Mouse (Mus musculus) neural tube, embryonic 12.5 days (tissue): ENCODE data around the gene Hmgb1. TPM values are rescaled to one million over a fixed set of nuclear protein-coding genes. Genes with fewer than 3 reads are reported as not detected.
"Not testable (repeated sequence)": the region's sequence is repeated elsewhere in the genome, so short reads cannot be mapped to it uniquely, and the experiment has no call there.

Experiments used
- ATAC-seq: fragments of 200-750 bp; cut with Nextera tagmentation; 2 replicates; pipeline ENCODE4 v1.8.0; 2017; ENCODE audit warnings: low read depth, mild to moderate bottlenecking, moderate TSS enrichment, moderate library complexity; ENCODE audit not compliant: low FRiP score
- H3K27ac ChIP-seq: fragments of 300-500 bp; sonication (generic); 2 replicates; pipeline ENCODE4 v1.5.1; 2016
- H3K27me3 ChIP-seq: fragments of 300-500 bp; sonication (generic); replicated peaks from 2 replicates; pipeline ENCODE4 v1.6.1; 2016; ENCODE audit warnings: mild to moderate bottlenecking
- H3K36me3 ChIP-seq: fragments of 300-500 bp; sonication (generic); 2 replicates; pipeline ENCODE4 v1.6.1; 2016; ENCODE audit warnings: mild to moderate bottlenecking
- H3K4me1 ChIP-seq: fragments of 300-500 bp; sonication (generic); 2 replicates; pipeline ENCODE4 v1.6.1; 2016
- H3K4me2 ChIP-seq: fragments of 300-500 bp; sonication (generic); replicated peaks from 2 replicates; pipeline ENCODE4 v1.6.1; 2016; ENCODE audit warnings: mild to moderate bottlenecking
- H3K4me3 ChIP-seq: fragments of 300-500 bp; sonication (generic); 2 replicates; pipeline ENCODE4 v1.5.1; 2016
- H3K9ac ChIP-seq: fragments of 300-500 bp; sonication (generic); 2 replicates; pipeline ENCODE4 v1.6.1; 2016; ENCODE audit warnings: mild to moderate bottlenecking
- H3K9me3 ChIP-seq: fragments of 300-500 bp; sonication (generic); 2 replicates; pipeline ENCODE4 v1.6.1; 2016; ENCODE audit warnings: mild to moderate bottlenecking
- WGBS: fragments of 180-500 bp; shearing (Covaris S2); methylation state at CpG from one replicate; pipeline ENCODE4 v1.1.7; 2016; 5-methylcytosine and 5-hydroxymethylcytosine counted together
- polyA plus RNA-seq: library from polyadenylated mRNA; unstranded; fragments of >200 nt; fragmentation: Nextera tagmentation; extraction: Ambion mirVana; gene quantifications from 2 replicates; pipeline ENCODE4 v1.2.1, GENCODE M21; 2016

The Hmgb1 gene
- polyA plus RNA-seq, 1 experiment from 2014 or later: 1,312 TPM

DNA sequence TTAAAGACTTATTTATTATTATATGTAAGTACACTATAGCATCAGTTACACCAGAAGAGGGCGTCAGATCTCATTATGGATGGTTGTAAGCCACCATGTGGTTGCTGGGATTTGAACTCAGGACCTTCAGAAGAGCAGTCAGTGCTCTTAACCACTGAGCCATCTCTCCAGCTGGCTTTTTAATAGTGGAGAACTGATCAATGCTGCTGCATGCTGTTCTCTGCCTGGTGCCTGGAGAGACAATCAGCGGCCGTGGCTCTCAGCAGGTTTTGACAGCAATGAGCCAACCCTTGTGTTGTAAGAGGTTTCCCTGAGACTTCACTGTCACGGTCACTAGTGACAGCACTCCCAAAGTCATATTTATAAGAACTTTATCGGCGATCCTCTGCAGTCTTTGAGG is 46.2 kb downstream of the Hmgb1 start:
- 90% methylated on average over 6 of the region's 6 CpGs for WGBS
- not testable (repeated sequence) for H3K4me3 ChIP-seq, H3K4me2 ChIP-seq, ATAC-seq, H3K36me3 ChIP-seq, H3K9me3 ChIP-seq, H3K4me1 ChIP-seq, H3K27me3 ChIP-seq, H3K9ac ChIP-seq, H3K27ac ChIP-seq

DNA sequence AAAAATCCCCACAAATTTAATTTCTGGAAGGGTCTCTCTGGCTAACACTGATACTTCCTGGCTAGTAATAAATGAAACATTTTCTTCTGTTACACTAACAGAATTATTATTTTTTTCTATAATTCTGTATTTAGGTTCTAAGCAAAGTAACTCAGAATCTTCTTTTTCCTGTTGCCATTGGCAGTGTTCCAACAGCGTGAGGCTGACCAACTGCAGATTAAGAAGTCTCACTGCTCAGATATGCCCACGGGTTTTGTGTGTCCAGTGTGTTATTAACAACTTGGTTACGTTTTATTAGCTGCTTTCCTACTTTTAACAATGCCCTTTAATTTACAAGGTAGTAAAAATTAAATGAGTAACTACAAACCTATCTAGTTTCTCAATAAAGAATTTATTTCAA is 46.8 kb downstream of the Hmgb1 start:
- H3K4me3 ChIP-seq: no peak overlapping the region
- no peak overlapping the region for H3K9ac ChIP-seq
- no peaks in the 10 kb centered on the region for H3K27me3 ChIP-seq
- H3K36me3 ChIP-seq: no peaks in the 10 kb centered on the region
- H3K9me3 ChIP-seq: no peaks in the 10 kb centered on the region
- 79% methylated on average over 3 of the region's 3 CpGs for WGBS
- no peak overlapping the region for H3K4me2 ChIP-seq
- H3K27ac ChIP-seq: no peak overlapping the region
- no peaks in the 10 kb centered on the region for H3K4me1 ChIP-seq
- no peak for ATAC-seq

DNA sequence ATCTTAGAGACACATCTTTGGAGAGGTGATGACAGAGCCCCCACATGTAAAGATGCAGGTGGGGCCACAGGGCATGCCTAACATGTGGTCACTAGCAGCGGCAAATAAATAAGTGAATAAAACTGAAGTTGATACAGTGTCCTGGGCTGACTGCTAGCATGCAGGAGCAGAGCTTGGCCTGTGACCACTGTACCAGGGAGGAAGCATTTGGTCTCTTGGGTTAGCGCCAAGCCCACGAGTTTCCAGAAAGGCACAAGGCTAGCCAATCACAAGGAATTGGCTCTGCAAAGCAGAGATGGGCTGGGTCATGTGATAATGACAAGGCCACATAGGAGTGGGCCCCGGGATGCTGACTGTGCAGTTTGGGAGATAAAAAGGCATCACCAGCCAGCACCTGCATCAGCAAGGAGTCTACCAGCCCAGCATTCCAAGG is 47.3 kb downstream of the Hmgb1 start:
- Histone ChIP-seq H3K27me3 (no peaks in the 10 kb centered on the region), H3K9me3 (no peaks in the 10 kb centered on the region), H3K4me2 (no peak overlapping the region), H3K36me3 (no peaks in the 10 kb centered on the region), H3K27ac (no peak overlapping the region), H3K4me1 (no peaks in the 10 kb centered on the region), H3K9ac (no peak overlapping the region), H3K4me3 (no peak overlapping the region)
- no peak for ATAC-seq
- WGBS: 83% methylated on average over 4 of the region's 4 CpGs

DNA sequence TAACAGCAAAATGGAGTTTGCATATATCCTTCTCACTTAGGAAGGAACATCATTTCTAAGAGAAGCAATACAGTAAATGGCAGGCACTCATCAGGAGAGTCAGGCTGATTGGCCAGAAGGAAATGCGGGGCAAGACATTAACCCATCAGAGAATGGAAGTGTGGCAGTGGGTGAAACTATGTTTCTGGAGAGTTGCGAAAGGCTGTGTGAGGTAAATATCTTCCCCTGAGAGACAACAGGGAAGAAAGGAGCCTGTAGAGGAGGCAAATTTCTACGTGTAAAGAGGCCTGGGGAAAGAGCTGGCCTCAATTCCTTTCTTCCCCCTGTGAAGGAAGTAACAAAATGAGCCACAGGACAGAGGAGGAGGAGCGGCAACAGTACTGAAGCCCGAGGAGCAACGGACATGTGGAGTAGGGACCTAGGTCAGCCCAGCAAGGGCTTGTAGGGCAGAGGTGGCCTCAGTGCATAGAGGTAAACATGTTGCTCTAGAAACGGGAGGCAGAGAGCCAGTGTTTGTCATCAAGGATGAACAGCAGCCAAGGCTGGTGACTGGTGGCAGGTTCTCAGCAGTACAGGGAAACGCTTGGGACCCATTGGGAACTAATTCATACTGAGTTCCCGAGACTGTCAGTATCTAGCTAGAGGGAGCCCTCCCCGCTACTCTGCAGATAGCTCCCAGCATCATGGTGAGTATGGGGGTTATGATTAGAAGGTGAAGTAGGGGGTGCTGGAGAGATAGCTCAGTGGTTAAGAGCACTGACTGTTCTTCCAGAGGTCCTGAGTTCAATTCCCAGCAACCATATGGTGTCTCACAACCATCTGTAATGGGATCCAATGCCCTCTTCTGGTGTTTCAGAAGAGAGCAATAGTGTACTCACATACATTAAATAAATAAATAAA is 48.6 kb downstream of the Hmgb1 start:
- Histone ChIP-seq H3K4me3 (no peak overlapping the region), H3K9me3 (no peaks in the 10 kb centered on the region), H3K27me3 (no peaks in the 10 kb centered on the region), H3K36me3 (no peaks in the 10 kb centered on the region), H3K27ac (no peak overlapping the region), H3K4me1 (no peaks in the 10 kb centered on the region), H3K9ac (no peak overlapping the region), H3K4me2 (no peak overlapping the region)
- 82% methylated on average over 10 of the region's 10 CpGs for WGBS
- no peak for ATAC-seq

- WGBS: 82% methylated on average over 10 of the region's 10 CpGs
- no peaks in the 10 kb centered on the region for H3K9me3 ChIP-seq
These were observed 49.4 kb downstream of the Hmgb1 start for GRCm38 (mm10) chr5:149134751-149135454.

DNA sequence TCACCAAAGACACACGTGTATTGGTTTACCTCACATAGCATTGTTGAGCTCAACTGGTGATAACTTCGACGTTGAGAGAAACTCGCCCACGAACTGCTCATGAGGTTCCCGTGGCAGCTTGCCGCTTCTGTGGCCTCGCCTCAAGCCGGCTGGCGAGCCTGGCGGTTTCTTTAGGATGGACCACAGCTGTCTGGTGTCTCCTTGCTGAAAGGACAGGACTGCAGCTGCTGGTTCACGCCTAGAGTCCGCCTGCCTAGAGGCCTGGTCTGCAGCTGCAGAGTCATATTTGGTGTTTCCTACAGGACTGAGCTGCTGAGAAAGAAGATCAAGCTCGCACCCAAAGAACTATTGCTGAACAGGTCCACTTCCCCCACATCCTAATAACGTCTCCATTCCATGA is 55.8 kb downstream of the Hmgb1 start:
- Histone ChIP-seq H3K4me1 (no peaks in the 10 kb centered on the region), H3K4me2 (no peak overlapping the region), H3K27me3 (no peaks in the 10 kb centered on the region), H3K36me3 (no peaks in the 10 kb centered on the region), H3K4me3 (no peak overlapping the region), H3K9ac (no peak overlapping the region), H3K27ac (no peak overlapping the region), H3K9me3 (no peaks in the 10 kb centered on the region)
- no peak for ATAC-seq
- WGBS: 90% methylated on average over 15 of the region's 15 CpGs

More at GRCm38 (mm10) chr5:149134751-149135454, 49.4 kb downstream of the Hmgb1 start:
- H3K4me1 ChIP-seq: no peaks in the 10 kb centered on the region
- H3K4me3 ChIP-seq: no peak overlapping the region
- no peak overlapping the region for H3K9ac ChIP-seq
- no peaks in the 10 kb centered on the region for H3K27me3 ChIP-seq
- no peaks in the 10 kb centered on the region for H3K36me3 ChIP-seq
- H3K27ac ChIP-seq: no peak overlapping the region
- no peak for ATAC-seq
- H3K4me2 ChIP-seq: no peak overlapping the region

DNA sequence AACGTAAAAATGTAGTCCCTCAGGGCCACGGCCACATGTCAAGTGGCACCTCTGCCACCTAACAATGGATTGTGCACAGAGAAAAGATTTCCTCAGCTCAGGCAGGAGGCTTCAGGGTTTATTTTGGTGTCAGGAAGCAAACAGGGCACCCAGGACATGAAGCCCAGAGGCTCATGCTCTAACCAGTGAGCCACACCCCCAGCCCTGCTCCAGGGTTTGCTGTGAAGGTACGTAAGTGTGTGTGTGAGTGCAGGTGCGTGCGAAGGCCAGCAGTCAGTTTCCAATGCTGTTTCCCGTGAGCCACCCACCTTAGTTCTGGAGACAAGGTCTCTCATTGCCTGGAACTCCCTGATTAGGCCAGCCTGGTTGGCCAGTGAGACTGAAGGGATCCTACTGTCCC is 60.5 kb downstream of the Hmgb1 start:
- ATAC-seq: no peak
- Histone ChIP-seq H3K27me3 (no peaks in the 10 kb centered on the region), H3K27ac (no peak overlapping the region), H3K4me3 (no peak overlapping the region), H3K9me3 (no peaks in the 10 kb centered on the region), H3K4me1 (no peaks in the 10 kb centered on the region), H3K9ac (no peak overlapping the region), H3K36me3 (no peaks in the 10 kb centered on the region), H3K4me2 (no peak overlapping the region)
- WGBS: 90% methylated on average over 6 of the region's 6 CpGs

DNA sequence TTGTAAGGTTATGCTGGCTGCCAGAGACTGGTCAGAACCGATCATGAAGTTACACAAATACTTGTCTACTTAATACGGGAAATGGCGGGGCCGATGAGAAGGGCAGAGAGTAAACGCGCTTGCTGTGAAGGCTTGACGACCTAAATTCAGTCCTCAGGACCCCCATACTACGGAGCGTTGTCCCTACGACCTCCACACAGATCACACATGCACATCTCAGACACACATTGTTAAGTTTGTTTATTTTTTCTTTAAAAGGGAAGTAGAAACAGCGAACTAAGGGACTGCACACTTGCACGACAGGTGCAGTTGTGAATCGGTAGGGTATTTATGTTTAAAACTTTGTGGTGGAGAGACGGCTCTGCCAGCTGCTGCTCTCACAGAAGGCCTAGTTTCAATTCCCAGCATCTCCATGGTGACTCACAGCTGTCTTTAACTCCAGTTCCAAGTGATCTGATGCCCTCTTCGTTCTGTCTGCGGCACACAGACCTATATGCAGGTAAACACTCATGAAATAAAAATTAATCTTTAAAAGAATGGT is 64.9 kb downstream of the Hmgb1 start:
- Histone ChIP-seq H3K36me3 (no peaks in the 10 kb centered on the region), H3K9ac (no peak overlapping the region), H3K27me3 (no peaks in the 10 kb centered on the region), H3K4me3 (no peak overlapping the region), H3K9me3 (no peaks in the 10 kb centered on the region), H3K27ac (no peak overlapping the region), H3K4me2 (no peak overlapping the region), H3K4me1 (0 out of 2 replicates have a peak, but pooled peaks cover 9% of the 10 kb centered on the region)
- no peak for ATAC-seq
- WGBS: 86% methylated on average over 16 of the region's 16 CpGs

GRCm38 (mm10) chr5:149117815-149118547 is 66.3 kb downstream of the Hmgb1 start:
- no peak for ATAC-seq
- H3K27ac ChIP-seq: no peak overlapping the region
- no peaks in the 10 kb centered on the region for H3K36me3 ChIP-seq
- H3K4me2 ChIP-seq: no peak overlapping the region
- H3K9me3 ChIP-seq: no peaks in the 10 kb centered on the region
- no peak overlapping the region for H3K9ac ChIP-seq
- H3K4me1 ChIP-seq: peaks cover 9% of the 10 kb centered on the region; the same call in 1 of the 2 replicates
- H3K4me3 ChIP-seq: no peak overlapping the region
- 36% methylated on average over 7 of the region's 7 CpGs for WGBS
- H3K27me3 ChIP-seq: no peaks in the 10 kb centered on the region

DNA sequence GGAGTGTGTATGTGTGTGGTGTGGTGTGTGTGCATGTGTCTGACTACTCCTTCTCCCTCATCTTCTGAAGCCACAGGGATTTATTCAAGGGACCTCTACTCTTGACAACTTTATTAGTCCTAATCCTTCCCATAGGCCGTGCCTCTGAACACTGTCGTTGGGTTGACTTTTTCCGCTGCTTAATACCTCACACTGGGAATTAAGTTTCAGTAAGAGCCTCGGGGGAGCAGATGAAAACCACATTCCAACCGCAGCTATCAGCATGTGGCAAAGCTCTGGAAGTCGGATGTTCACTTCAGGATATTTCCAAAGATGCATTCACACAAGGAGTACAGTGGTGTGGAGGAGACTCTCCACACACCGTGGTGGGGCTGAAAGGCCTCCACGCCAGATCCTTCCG is 69.7 kb downstream of the Hmgb1 start:
- no peak overlapping the region for H3K9ac ChIP-seq
- 72% methylated on average over 9 of the region's 9 CpGs for WGBS

DNA sequence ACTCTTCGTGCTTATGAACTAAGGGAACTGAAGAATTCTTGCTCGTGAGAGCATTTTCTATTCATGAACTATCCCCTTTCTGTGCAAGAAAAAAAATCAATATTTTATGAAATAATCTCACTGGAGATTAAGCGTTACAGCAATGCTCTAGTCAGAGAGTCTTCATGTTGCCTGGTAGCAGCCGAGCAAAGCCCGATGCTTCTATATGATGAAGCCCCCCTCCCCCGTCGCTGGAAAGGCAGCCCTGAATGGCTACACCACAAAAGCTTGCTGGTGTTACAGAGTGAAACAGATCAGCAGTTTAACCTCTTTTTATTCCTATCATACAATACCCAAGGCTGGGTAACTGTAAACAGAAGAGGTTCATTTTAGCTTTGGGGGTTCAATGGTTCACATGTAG is 70.3 kb downstream of the Hmgb1 start:
- no peak overlapping the region for H3K27ac ChIP-seq
- H3K4me1 ChIP-seq: peaks cover 9% of the 10 kb centered on the region; the same call in 1 of the 2 replicates
- no peak overlapping the region for H3K4me2 ChIP-seq
- no peak overlapping the region for H3K9ac ChIP-seq
- H3K9me3 ChIP-seq: no peaks in the 10 kb centered on the region
- 82% methylated on average over 7 of the region's 7 CpGs for WGBS
- no peaks in the 10 kb centered on the region for H3K36me3 ChIP-seq
- ATAC-seq: no peak
- H3K27me3 ChIP-seq: no peaks in the 10 kb centered on the region
- no peak overlapping the region for H3K4me3 ChIP-seq

More for the DNA sequence above, 69.7 kb downstream of the Hmgb1 start:
- Histone ChIP-seq H3K4me1 (peaks cover 9% of the 10 kb centered on the region; the same call in 1 of the 2 replicates), H3K27me3 (no peaks in the 10 kb centered on the region), H3K4me3 (no peak overlapping the region), H3K36me3 (no peaks in the 10 kb centered on the region), H3K27ac (no peak overlapping the region), H3K9me3 (no peaks in the 10 kb centered on the region), H3K4me2 (no peak overlapping the region)
- ATAC-seq: no peak

- Histone ChIP-seq H3K27ac (no peak overlapping the region), H3K4me3 (no peak overlapping the region), H3K4me1 (peaks cover 9% of the 10 kb centered on the region; the same call in 1 of the 2 replicates), H3K9ac (no peak overlapping the region), H3K36me3 (no peaks in the 10 kb centered on the region), H3K4me2 (no peak overlapping the region), H3K9me3 (no peaks in the 10 kb centered on the region), H3K27me3 (no peaks in the 10 kb centered on the region)
- no peak for ATAC-seq
- 78% methylated on average over 7 of the region's 7 CpGs for WGBS
These were observed 70.8 kb downstream of the Hmgb1 start for GRCm38 (mm10) chr5:149113439-149113838.
